Mouse (Mus musculus): ENCODE measurements around the gene Gm49322. TPM values are rescaled to one million over a fixed set of nuclear protein-coding genes. Genes with fewer than 3 reads are reported as not detected.

Gm49322 gene
- polyA plus RNA-seq, 1 experiment from 2014 or later, result 1.4 TPM

DNA sequence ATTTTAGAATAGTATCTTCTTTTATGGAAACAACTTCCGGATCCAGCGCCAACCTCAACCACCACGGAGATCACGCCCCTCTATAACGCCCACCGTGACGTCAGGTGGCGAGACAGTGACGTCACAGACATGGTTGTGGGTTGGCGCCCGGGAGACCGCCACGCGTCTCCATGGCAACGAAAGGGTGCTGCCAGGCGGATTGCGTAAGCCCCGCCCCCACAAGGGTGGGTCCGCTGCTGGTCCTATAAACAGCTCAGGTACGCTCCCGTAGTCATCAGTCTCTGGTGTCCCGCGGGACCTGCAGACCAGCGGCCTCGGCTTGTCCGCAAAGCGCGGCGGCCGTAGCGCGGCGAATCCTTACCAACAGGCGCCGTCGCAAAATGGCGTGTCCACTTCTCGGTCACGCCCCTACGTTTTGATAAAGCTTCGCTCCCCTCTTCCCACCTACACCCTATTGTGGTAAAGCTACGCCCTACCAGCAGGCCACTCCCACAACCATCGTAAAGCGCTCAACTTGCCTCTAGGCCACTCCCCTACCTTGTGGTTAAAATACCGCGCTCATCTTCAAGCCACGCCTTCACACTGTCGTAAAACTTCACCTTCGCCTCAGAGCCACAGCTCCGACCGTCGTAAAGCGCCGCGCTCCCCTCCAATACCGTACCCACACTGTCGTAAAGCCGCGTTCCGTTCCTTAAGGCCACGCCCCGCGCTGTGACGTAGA is 16.3 kb downstream of the Gm49322 start:
- H3K9ac ChIP-seq (ENCODE audit: low read depth, low read length), result peak overlapping the region; percentile 94
- H3K27ac ChIP-seq, result peak overlapping the region; percentile 95
- peak overlapping the region; percentile 67 for H3K4me2 ChIP-seq (ENCODE audit: low read length)
- H3K9me3 ChIP-seq (replicated peaks; ENCODE audit: low read length), result no peaks in the 10 kb centered on the region
- WGBS, result under 1% methylated on average over 64 of the region's 64 CpGs
- DNase-seq (ENCODE audit: low spot score), result peak; percentile 100
- H3K4me3 ChIP-seq (replicated peaks; ENCODE audit: low read depth, low read length), result peak overlapping the region; percentile 87
- H3K36me3 ChIP-seq (ENCODE audit: insufficient read depth, low read length), result peaks cover 3% of the 10 kb centered on the region; the same call in 1 of the 2 replicates
- peak; percentile 94 for ATAC-seq (replicated peaks; ENCODE audit: low FRiP score, low read depth)
- peaks cover 22% of the 10 kb centered on the region for H3K4me1 ChIP-seq (replicated peaks; ENCODE audit: insufficient read depth, low read length)
- H3K27me3 ChIP-seq (ENCODE audit: insufficient read depth, low read length), result no peaks in the 10 kb centered on the region
- TF ChIP-seq CTCF (IDR thresholded peaks at IDR 0.05; ENCODE audit: low read depth), result no peak

GRCm38 (mm10) chr10:80622661-80623456 is 17.0 kb downstream of the Gm49322 start, which contains the start of gene Csnk1g2:
Csnk1g2 (plus strand) TSS chr10:80622838.
- Histone ChIP-seq H3K36me3 (ENCODE audit: insufficient read depth, low read length) (peaks cover 3% of the 10 kb centered on the region; the same call in 1 of the 2 replicates), H3K27ac (peak within 1 kb of the TSS; percentile 95), H3K27me3 (ENCODE audit: insufficient read depth, low read length) (no peaks in the 10 kb centered on the region), H3K9ac (ENCODE audit: low read depth, low read length) (peak within 1 kb of the TSS; percentile 94), H3K4me2 (ENCODE audit: low read length) (peak within 1 kb of the TSS; percentile 95), H3K4me3 (replicated peaks; ENCODE audit: low read depth, low read length) (peak within 1 kb of the TSS; percentile 87), H3K9me3 (replicated peaks; ENCODE audit: low read length) (no peaks in the 10 kb centered on the region), H3K4me1 (replicated peaks; ENCODE audit: insufficient read depth, low read length) (peaks cover 29% of the 10 kb centered on the region)
- ATAC-seq (replicated peaks; ENCODE audit: low FRiP score, low read depth) (peak; percentile 9), DNase-seq (ENCODE audit: low spot score) (peak; percentile 36)
- no peak for TF ChIP-seq CTCF (IDR thresholded peaks at IDR 0.05; ENCODE audit: low read depth)
- under 1% methylated on average over 84 of the region's 85 CpGs for WGBS

DNA sequence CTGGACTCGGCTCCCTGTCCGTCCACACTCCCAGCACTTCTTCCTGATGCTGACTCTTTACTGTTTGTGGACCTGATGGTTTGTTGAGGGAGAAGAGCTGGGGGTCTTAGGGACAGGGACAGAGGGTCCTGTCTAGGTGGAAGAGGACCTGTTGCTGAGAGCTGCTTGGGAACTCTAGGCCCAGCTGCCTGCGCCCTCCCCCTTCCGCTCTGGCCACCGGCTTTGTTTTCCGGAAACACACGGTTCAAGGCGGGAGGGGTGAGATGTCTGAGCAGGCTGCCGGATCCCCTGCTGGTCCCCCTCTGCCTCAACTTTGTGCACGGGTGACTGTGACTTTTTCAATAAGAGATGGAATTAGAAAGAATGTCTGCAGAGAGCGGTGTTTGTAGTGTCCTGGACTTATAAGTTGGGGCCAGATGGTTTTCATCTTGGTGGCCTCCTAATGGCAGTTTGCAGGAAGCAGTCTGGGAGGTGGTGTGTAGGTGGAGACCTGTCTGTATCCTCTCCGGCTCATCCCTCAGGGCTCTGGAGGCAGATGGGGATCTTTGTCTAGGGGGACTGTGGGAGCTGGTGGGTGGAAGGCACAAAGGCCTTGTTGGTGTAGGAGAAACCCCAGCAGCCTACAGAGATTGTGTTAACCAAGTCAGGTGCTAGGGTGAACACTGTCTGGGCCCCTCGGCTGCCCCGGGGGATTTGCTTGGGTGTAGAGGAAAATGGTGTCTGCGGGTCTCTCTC is 17.8 kb downstream of the Gm49322 start:
- 7% methylated on average over 15 of the region's 15 CpGs for WGBS
- Histone ChIP-seq H3K4me2 (ENCODE audit: low read length) (peak overlapping the region; percentile 95), H3K9me3 (replicated peaks; ENCODE audit: low read length) (no peaks in the 10 kb centered on the region), H3K36me3 (ENCODE audit: insufficient read depth, low read length) (peaks cover 3% of the 10 kb centered on the region; the same call in 1 of the 2 replicates), H3K27me3 (ENCODE audit: insufficient read depth, low read length) (no peaks in the 10 kb centered on the region), H3K9ac (ENCODE audit: low read depth, low read length) (peak overlapping the region; percentile 94), H3K4me1 (replicated peaks; ENCODE audit: insufficient read depth, low read length) (peaks cover 31% of the 10 kb centered on the region), H3K27ac (peak overlapping the region; percentile 95), H3K4me3 (replicated peaks; ENCODE audit: low read depth, low read length) (peak overlapping the region; percentile 87)
- DNase-seq (ENCODE audit: low spot score) (peak; percentile 89), ATAC-seq (replicated peaks; ENCODE audit: low FRiP score, low read depth) (no peak)
- peak; percentile 33 for TF ChIP-seq CTCF (IDR thresholded peaks at IDR 0.05; ENCODE audit: low read depth)

GRCm38 (mm10) chr10:80625764-80626163 is 19.9 kb downstream of the Gm49322 start:
- Histone ChIP-seq H3K4me2 (ENCODE audit: low read length) (0 out of 2 replicates have a peak overlapping the region, but pooled peaks have one; percentile 3), H3K4me3 (replicated peaks; ENCODE audit: low read depth, low read length) (no peak overlapping the region), H3K9me3 (replicated peaks; ENCODE audit: low read length) (no peaks in the 10 kb centered on the region), H3K9ac (ENCODE audit: low read depth, low read length) (0 out of 2 replicates have a peak overlapping the region, but pooled peaks have one; percentile 19), H3K27me3 (ENCODE audit: insufficient read depth, low read length) (no peaks in the 10 kb centered on the region), H3K27ac (peak overlapping the region; percentile 42; the same call in 1 of the 2 replicates), H3K4me1 (replicated peaks; ENCODE audit: insufficient read depth, low read length) (peaks cover 36% of the 10 kb centered on the region), H3K36me3 (ENCODE audit: insufficient read depth, low read length) (peaks cover 3% of the 10 kb centered on the region; the same call in 1 of the 2 replicates)
- no peak for TF ChIP-seq CTCF (IDR thresholded peaks at IDR 0.05; ENCODE audit: low read depth)
- DNase-seq (ENCODE audit: low spot score) (no peak), ATAC-seq (replicated peaks; ENCODE audit: low FRiP score, low read depth) (no peak)
- WGBS, result 76% methylated on average over 4 of the region's 4 CpGs

GRCm38 (mm10) chr10:80627685-80628084 is 21.9 kb downstream of the Gm49322 start:
- no peak overlapping the region for H3K4me3 ChIP-seq (replicated peaks; ENCODE audit: low read depth, low read length)
- H3K4me2 ChIP-seq (ENCODE audit: low read length), result no peak overlapping the region
- H3K9me3 ChIP-seq (replicated peaks; ENCODE audit: low read length), result no peaks in the 10 kb centered on the region
- peaks cover 34% of the 10 kb centered on the region; the same call in 1 of the 2 replicates for H3K4me1 ChIP-seq (replicated peaks; ENCODE audit: insufficient read depth, low read length)
- 14% methylated on average over 2 of the region's 2 CpGs for WGBS
- peak; percentile 87 for ATAC-seq (replicated peaks; ENCODE audit: low FRiP score, low read depth)
- H3K27me3 ChIP-seq (ENCODE audit: insufficient read depth, low read length), result no peaks in the 10 kb centered on the region
- 0 out of 2 replicates have a peak overlapping the region, but pooled peaks have one; percentile 0 for H3K9ac ChIP-seq (ENCODE audit: low read depth, low read length)
- peak; percentile 91 for DNase-seq (ENCODE audit: low spot score)
- TF ChIP-seq CTCF (IDR thresholded peaks at IDR 0.05; ENCODE audit: low read depth), result no peak
- H3K27ac ChIP-seq, result peak overlapping the region; percentile 64
- H3K36me3 ChIP-seq (ENCODE audit: insufficient read depth, low read length), result peaks cover 3% of the 10 kb centered on the region; the same call in 1 of the 2 replicates

Measured in kidney, postnatal 0 days (tissue).